Comparison of ENCODE assay signal across 8 mouse cellular contexts in genomic region chr9:30314355-30315171, GRCm38 (mm10).
DNase-seq lines count a peak whose midpoint lies in the region; ATAC-seq and TF ChIP-seq lines count a peak whose summit lies in the region.

No protein-coding gene starts in this region.

- no peak for DNase-seq in forebrain, embryonic 11.5 days (ENCODE audit: low spot score)
- peak; percentile 1 for DNase-seq in 3T3-L1 (ENCODE audit: low read depth, low spot score)
- no peak for DNase-seq in forebrain, postnatal 0 days
- DNase-seq in hindbrain, postnatal 0 days (ENCODE audit: low spot score) = peak; percentile 73
- peak; percentile 13 for DNase-seq in stomach, postnatal 0 days (ENCODE audit: low spot score)
- DNase-seq in cerebellum, postnatal 36 days = no peak

- no peaks in the 10 kb centered on the region for H3K9me3 ChIP-seq in forebrain, embryonic 12.5 days
- H3K9me3 ChIP-seq in forebrain, embryonic 11.5 days (ENCODE audit: control insufficient read depth, low read length) = no peaks in the 10 kb centered on the region
- H3K9me3 ChIP-seq in forebrain, postnatal 0 days (ENCODE audit: low read length) = no peaks in the 10 kb centered on the region
- H3K9me3 ChIP-seq in hindbrain, postnatal 0 days (ENCODE audit: low read length) = no peaks in the 10 kb centered on the region
- H3K9me3 ChIP-seq in limb, embryonic 15.5 days = no peaks in the 10 kb centered on the region
- H3K9me3 ChIP-seq in stomach, postnatal 0 days (ENCODE audit: control insufficient read depth, low read length) = no peaks in the 10 kb centered on the region

- no peak for TF ChIP-seq EP300 in stomach, postnatal 0 days (optimal IDR thresholded peaks at IDR 0.05)

- no peak overlapping the region for H3K4me3 ChIP-seq in forebrain, embryonic 12.5 days (replicated peaks)
- H3K4me3 ChIP-seq in forebrain, embryonic 11.5 days (ENCODE audit: low read depth, low read length) = no peak overlapping the region
- H3K4me3 ChIP-seq in forebrain, postnatal 0 days (ENCODE audit: low read depth, low read length) = no peak overlapping the region
- H3K4me3 ChIP-seq in hindbrain, postnatal 0 days (ENCODE audit: low read length) = no peak overlapping the region
- no peak overlapping the region for H3K4me3 ChIP-seq in limb, embryonic 15.5 days
- H3K4me3 ChIP-seq in stomach, postnatal 0 days (ENCODE audit: low read depth, low read length) = no peak overlapping the region

- H3K27me3 ChIP-seq in forebrain, embryonic 12.5 days = no peaks in the 10 kb centered on the region
- H3K27me3 ChIP-seq in forebrain, embryonic 11.5 days (ENCODE audit: control insufficient read depth, insufficient read depth, low read length) = peaks cover 2% of the 10 kb centered on the region; the same call in 1 of the 2 replicates
- no peaks in the 10 kb centered on the region for H3K27me3 ChIP-seq in forebrain, postnatal 0 days (ENCODE audit: insufficient read depth, low read length)
- H3K27me3 ChIP-seq in hindbrain, postnatal 0 days (ENCODE audit: insufficient read depth, low read length) = no peaks in the 10 kb centered on the region
- no peaks in the 10 kb centered on the region for H3K27me3 ChIP-seq in limb, embryonic 15.5 days
- H3K27me3 ChIP-seq in stomach, postnatal 0 days (ENCODE audit: control insufficient read depth, insufficient read depth, low read length) = no peaks in the 10 kb centered on the region

- 73% methylated on average over 15 of the region's 15 CpGs for WGBS in forebrain, embryonic 12.5 days
- WGBS in forebrain, embryonic 11.5 days = 89% methylated on average over 15 of the region's 15 CpGs
- WGBS in forebrain, postnatal 0 days = 43% methylated on average over 15 of the region's 15 CpGs
- 33% methylated on average over 15 of the region's 15 CpGs for WGBS in hindbrain, postnatal 0 days
- WGBS in limb, embryonic 15.5 days = 34% methylated on average over 15 of the region's 15 CpGs
- 46% methylated on average over 15 of the region's 15 CpGs for WGBS in stomach, postnatal 0 days

- ATAC-seq in forebrain, embryonic 12.5 days (ENCODE audit: low FRiP score) = peak; percentile 41; the same call in 1 of the 2 replicates
- no peak for ATAC-seq in forebrain, embryonic 11.5 days (replicated peaks; ENCODE audit: low FRiP score)
- ATAC-seq in forebrain, postnatal 0 days = peak; percentile 50
- no peak for ATAC-seq in hindbrain, postnatal 0 days
- peak; percentile 63 for ATAC-seq in limb, embryonic 15.5 days (ENCODE audit: insufficient number of reproducible peaks, low FRiP score, low TSS enrichment, low read depth)
- no peak for ATAC-seq in stomach, postnatal 0 days (ENCODE audit: low FRiP score, low TSS enrichment)

- TF ChIP-seq CTCF in forebrain, postnatal 0 days (IDR thresholded peaks at IDR 0.05; ENCODE audit: low read depth) = no peak
- no peak for TF ChIP-seq CTCF in hindbrain, postnatal 0 days (IDR thresholded peaks at IDR 0.05; ENCODE audit: low read depth)
- TF ChIP-seq CTCF in stomach, postnatal 0 days (IDR thresholded peaks at IDR 0.05; ENCODE audit: low read depth) = no peak

- H3K9ac ChIP-seq in forebrain, embryonic 12.5 days = no peak overlapping the region
- no peak overlapping the region for H3K9ac ChIP-seq in forebrain, embryonic 11.5 days (ENCODE audit: low read length)
- H3K9ac ChIP-seq in forebrain, postnatal 0 days = no peak overlapping the region
- H3K9ac ChIP-seq in hindbrain, postnatal 0 days (replicated peaks; ENCODE audit: low read length) = no peak overlapping the region
- H3K9ac ChIP-seq in limb, embryonic 15.5 days = no peak overlapping the region
- H3K9ac ChIP-seq in stomach, postnatal 0 days (ENCODE audit: low read length) = no peak overlapping the region

- H3K27ac ChIP-seq in forebrain, embryonic 12.5 days = no peak overlapping the region
- H3K27ac ChIP-seq in forebrain, embryonic 11.5 days (ENCODE audit: low read depth, low read length) = no peak overlapping the region
- no peak overlapping the region for H3K27ac ChIP-seq in forebrain, postnatal 0 days (ENCODE audit: low read depth, low read length)
- 0 out of 2 replicates have a peak overlapping the region, but pooled peaks have one; percentile 6 for H3K27ac ChIP-seq in hindbrain, postnatal 0 days
- no peak overlapping the region for H3K27ac ChIP-seq in limb, embryonic 15.5 days
- no peak overlapping the region for H3K27ac ChIP-seq in stomach, postnatal 0 days (replicated peaks)

- no peak overlapping the region for H3K4me2 ChIP-seq in forebrain, embryonic 12.5 days
- H3K4me2 ChIP-seq in forebrain, embryonic 11.5 days (ENCODE audit: low read depth, low read length, severe bottlenecking) = no peak overlapping the region
- H3K4me2 ChIP-seq in forebrain, postnatal 0 days (ENCODE audit: low read depth) = peak overlapping the region; percentile 18
- H3K4me2 ChIP-seq in hindbrain, postnatal 0 days (ENCODE audit: low read depth, low read length) = peak overlapping the region; percentile 39
- H3K4me2 ChIP-seq in limb, embryonic 15.5 days = peak overlapping the region; percentile 10; the same call in 1 of the 2 replicates
- H3K4me2 ChIP-seq in stomach, postnatal 0 days (replicated peaks; ENCODE audit: low read depth) = peak overlapping the region; percentile 12

- H3K36me3 ChIP-seq in forebrain, embryonic 12.5 days (replicated peaks) = no peaks in the 10 kb centered on the region
- no peaks in the 10 kb centered on the region for H3K36me3 ChIP-seq in forebrain, embryonic 11.5 days (ENCODE audit: control insufficient read depth, insufficient read depth, low read length)
- no peaks in the 10 kb centered on the region for H3K36me3 ChIP-seq in forebrain, postnatal 0 days (ENCODE audit: insufficient read depth)
- no peaks in the 10 kb centered on the region for H3K36me3 ChIP-seq in hindbrain, postnatal 0 days (ENCODE audit: insufficient read depth, low read length)
- H3K36me3 ChIP-seq in limb, embryonic 15.5 days = no peaks in the 10 kb centered on the region
- no peaks in the 10 kb centered on the region for H3K36me3 ChIP-seq in stomach, postnatal 0 days (ENCODE audit: control insufficient read depth, insufficient read depth, low read length)

- peaks cover 6% of the 10 kb centered on the region; the same call in 1 of the 2 replicates for H3K4me1 ChIP-seq in forebrain, embryonic 12.5 days
- H3K4me1 ChIP-seq in forebrain, embryonic 11.5 days (replicated peaks; ENCODE audit: control insufficient read depth, insufficient read depth, low read length) = no peaks in the 10 kb centered on the region
- no peaks in the 10 kb centered on the region for H3K4me1 ChIP-seq in forebrain, postnatal 0 days (ENCODE audit: insufficient read depth)
- H3K4me1 ChIP-seq in hindbrain, postnatal 0 days (ENCODE audit: insufficient read depth, low read length) = peaks cover 7% of the 10 kb centered on the region; the same call in 1 of the 2 replicates
- H3K4me1 ChIP-seq in limb, embryonic 15.5 days = peaks cover 10% of the 10 kb centered on the region
- H3K4me1 ChIP-seq in stomach, postnatal 0 days (replicated peaks; ENCODE audit: control insufficient read depth, insufficient read depth) = no peaks in the 10 kb centered on the region

Comparison
In these comparisons a context has a peak if more than half of its experiments do, and no peak if none do; other contexts are left out.
1. ATAC-seq: peak in forebrain, embryonic 12.5 days (single experiment), forebrain, postnatal 0 days (single experiment) and limb, embryonic 15.5 days (single experiment); none in forebrain, embryonic 11.5 days (single experiment), hindbrain, postnatal 0 days (single experiment) and stomach, postnatal 0 days (single experiment).
2. H3K4me2 ChIP-seq: peak in forebrain, postnatal 0 days (single experiment), hindbrain, postnatal 0 days (single experiment), limb, embryonic 15.5 days (single experiment) and stomach, postnatal 0 days (single experiment); none in forebrain, embryonic 12.5 days (single experiment) and forebrain, embryonic 11.5 days (single experiment).
3. DNase-seq: peak in 3T3-L1 (single experiment), hindbrain, postnatal 0 days (single experiment) and stomach, postnatal 0 days (single experiment); none in forebrain, embryonic 11.5 days (single experiment), forebrain, postnatal 0 days (single experiment) and cerebellum, postnatal 36 days (0 of 2).